Mouse (Mus musculus) liver, adult 2 months (tissue): ENCODE results near the gene Peli2. TPM values are rescaled to one million over a fixed set of nuclear protein-coding genes. Genes with fewer than 3 reads are reported as not detected.

ENCODE experiments used
- DNase-seq: peaks from one replicate; pipeline ENCODE4 v3.0.0-alpha.2; 2011; ENCODE audit warnings: low read depth, low spot score; ENCODE audit errors: extremely low read depth
- H3K27ac ChIP-seq: fragments of 200-500 bp; replicated peaks from 2 replicates; pipeline ENCODE4 v1.5.1; 2012; ENCODE audit warnings: low read depth, mild to moderate bottlenecking, control low read depth, inconsistent platforms, low read length; ENCODE audit not compliant: insufficient read depth
- H3K27me3 ChIP-seq: fragments of 200-500 bp; 2 replicates; pipeline ENCODE4 v1.6.1; 2012; ENCODE audit warnings: mild to moderate bottlenecking, moderate library complexity, low read length, inconsistent platforms; ENCODE audit not compliant: control insufficient read depth, insufficient read depth
- H3K36me3 ChIP-seq: fragments of 200-500 bp; 2 replicates; pipeline ENCODE4 v1.6.1; 2012; ENCODE audit warnings: low read length, inconsistent platforms; ENCODE audit not compliant: control insufficient read depth, insufficient read depth
- H3K4me1 ChIP-seq: fragments of 200-500 bp; 2 replicates; pipeline ENCODE4 v1.6.1; 2011; ENCODE audit warnings: low read length; ENCODE audit not compliant: control insufficient read depth, insufficient read depth
- H3K4me3 ChIP-seq: fragments of 200-500 bp; 2 replicates; pipeline ENCODE4 v1.5.1; 2011; ENCODE audit warnings: low read depth, mild to moderate bottlenecking, control low read depth, low read length, moderate library complexity; ENCODE audit not compliant: insufficient read depth
- H3K79me2 ChIP-seq: fragments of 200-500 bp; 2 replicates; pipeline ENCODE4 v1.6.1; 2012; ENCODE audit warnings: inconsistent platforms, mild to moderate bottlenecking, low read length, moderate library complexity; ENCODE audit not compliant: control insufficient read depth, insufficient read depth
- H3K9ac ChIP-seq: fragments of 200-500 bp; 2 replicates; pipeline ENCODE4 v1.6.1; 2012; ENCODE audit warnings: low read depth, mild to moderate bottlenecking, control low read depth, inconsistent platforms, low read length
- CTCF ChIP-seq: fragments of 200-500 bp; IDR thresholded peaks from 2 replicates; pipeline ENCODE4 v1.5.1; 2011; ENCODE audit warnings: low read depth, low read length, control low read depth
- POLR2A ChIP-seq: fragments of 200-500 bp; IDR thresholded peaks from 2 replicates; pipeline ENCODE4 v1.6.1; 2011; ENCODE audit warnings: low read length, control low read depth; ENCODE audit not compliant: insufficient read depth; ENCODE audit errors: extremely low read depth
- whole genome bisulfite sequencing: fragments of 180-500 bp; shearing (Covaris S2); methylation state at CpG from one replicate; pipeline ENCODE4 v1.1.7; 2018; 5-methylcytosine and 5-hydroxymethylcytosine counted together
- polyA plus RNA-seq: library from polyadenylated mRNA; depleted of rRNA; stranded (reverse); fragments of >200 nt; gene quantifications from 2 replicates; pipeline ENCODE4 v1.2.3, GENCODE M21; 2012
- total RNA-seq: library from RNA; depleted of rRNA; stranded (reverse); fragments of >200 nt; gene quantifications from 2 replicates; pipeline ENCODE4 v1.2.3, GENCODE M21; 2014

Peli2 gene
- total and polyA plus RNA-seq, 2 experiments: 12.7 to 14.7 TPM

DNA sequence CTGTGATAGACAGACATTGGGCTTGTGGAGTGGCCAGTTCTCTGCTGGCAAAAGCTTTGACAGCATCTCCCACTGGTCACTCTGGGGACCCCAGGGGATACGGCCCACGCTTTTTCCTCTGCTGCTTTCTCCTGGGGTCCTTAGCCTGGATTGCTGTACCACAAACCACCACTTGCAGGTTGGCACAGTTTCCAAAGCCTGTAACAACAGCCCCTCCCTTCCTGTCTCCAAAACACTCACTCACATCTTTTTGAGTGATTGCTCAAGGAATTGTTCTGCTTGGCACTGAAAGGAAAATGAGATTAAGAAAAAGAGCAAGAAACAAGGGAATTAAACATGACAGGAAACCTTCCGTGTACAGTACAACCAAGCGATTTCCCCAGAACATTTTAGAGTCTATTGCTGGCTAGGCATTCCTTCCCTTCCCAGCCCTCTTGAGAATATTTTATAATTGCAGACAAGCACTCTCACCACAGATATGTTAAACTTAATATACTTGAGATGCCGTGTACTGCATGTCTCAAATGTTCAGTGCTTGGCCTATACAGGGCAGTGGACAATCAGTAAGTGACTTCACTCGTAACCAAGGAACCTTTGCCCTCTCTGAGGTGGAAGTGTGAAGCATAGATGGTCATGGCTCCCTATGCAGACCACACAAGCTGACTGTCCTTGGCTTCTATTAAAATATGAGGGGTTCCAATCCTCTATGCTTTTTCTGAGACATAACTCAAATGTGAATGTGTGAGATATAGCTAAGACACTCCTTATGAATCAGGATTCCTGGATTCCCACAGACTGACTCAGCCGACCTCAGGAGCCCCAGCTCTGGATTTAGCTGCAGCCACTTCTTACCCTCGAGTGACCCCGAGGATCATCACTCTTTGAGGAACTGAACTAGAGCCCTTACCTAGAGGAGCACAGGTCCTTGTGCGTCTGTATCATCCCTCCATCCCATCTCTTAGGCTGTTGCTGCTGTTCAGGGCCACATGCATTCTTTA lies 169.3 kb downstream of the Peli2 start:
- H3K4me1 ChIP-seq: no peaks in the 10 kb centered on the region
- H3K27ac ChIP-seq: no peak overlapping the region
- TF ChIP-seq CTCF: no peak
- H3K9ac ChIP-seq: no peak overlapping the region
- 78% methylated on average over 10 of the region's 10 CpGs for WGBS
- H3K4me3 ChIP-seq: no peak overlapping the region
- no peaks in the 10 kb centered on the region for H3K27me3 ChIP-seq
- DNase-seq: no peak
- no peaks in the 10 kb centered on the region for H3K36me3 ChIP-seq
- no peaks in the 10 kb centered on the region for H3K79me2 ChIP-seq

DNA sequence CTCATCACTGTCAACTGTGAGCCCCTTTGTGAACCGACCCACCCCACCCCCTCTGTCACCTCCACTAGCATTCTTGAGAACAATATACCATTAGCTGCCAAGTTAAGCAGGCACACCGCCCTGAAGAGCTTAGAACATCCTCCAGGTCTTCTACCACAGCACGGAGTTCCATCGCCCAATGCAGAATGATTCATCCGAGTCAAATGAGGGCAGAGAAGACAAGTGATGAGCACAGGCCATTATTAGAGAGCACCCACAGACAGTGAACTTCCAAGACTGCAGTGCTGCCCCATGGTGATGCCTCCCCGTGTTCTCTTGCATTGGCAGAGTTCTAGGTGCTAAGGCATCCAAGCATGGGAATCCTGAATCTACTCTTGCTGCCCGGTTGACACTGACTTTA lies 172.9 kb downstream of the Peli2 start:
- H3K79me2 ChIP-seq: no peaks in the 10 kb centered on the region
- WGBS: 85% methylated on average over 7 of the region's 7 CpGs
- TF ChIP-seq CTCF: no peak
- TF ChIP-seq POLR2A: no peak

DNA sequence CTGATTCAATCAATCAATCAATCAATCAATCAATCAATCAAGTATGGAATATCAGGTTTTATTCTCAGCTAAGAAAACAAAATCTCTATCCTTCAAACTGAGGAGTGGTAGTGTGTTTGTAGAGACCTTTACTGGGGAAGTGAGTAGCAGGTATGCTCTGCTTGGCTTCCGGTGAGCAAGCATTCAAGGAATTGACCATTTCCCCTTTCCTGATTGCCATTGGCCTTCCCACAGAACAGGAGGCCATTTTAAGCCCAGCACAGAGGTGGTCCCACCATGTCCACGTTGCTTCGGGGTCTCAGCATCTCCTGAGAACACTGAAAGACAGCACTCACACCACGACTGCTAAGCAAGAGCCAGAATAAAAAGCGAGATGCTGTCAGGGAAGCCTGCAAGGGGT lies 174.8 kb downstream of the Peli2 start:
- no peak for TF ChIP-seq POLR2A
- TF ChIP-seq CTCF: no peak
- Histone ChIP-seq H3K36me3 (no peaks in the 10 kb centered on the region), H3K79me2 (no peaks in the 10 kb centered on the region), H3K4me3 (no peak overlapping the region), H3K4me1 (no peaks in the 10 kb centered on the region), H3K27ac (no peak overlapping the region), H3K27me3 (no peaks in the 10 kb centered on the region), H3K9ac (no peak overlapping the region)
- 36% methylated on average over 5 of the region's 5 CpGs for WGBS
- no peak for DNase-seq

More for the DNA sequence above, 172.9 kb downstream of the Peli2 start:
- no peak overlapping the region for H3K9ac ChIP-seq
- H3K27ac ChIP-seq: no peak overlapping the region
- H3K4me3 ChIP-seq: no peak overlapping the region
- no peak for DNase-seq
- no peaks in the 10 kb centered on the region for H3K36me3 ChIP-seq
- H3K27me3 ChIP-seq: no peaks in the 10 kb centered on the region
- H3K4me1 ChIP-seq: no peaks in the 10 kb centered on the region

DNA sequence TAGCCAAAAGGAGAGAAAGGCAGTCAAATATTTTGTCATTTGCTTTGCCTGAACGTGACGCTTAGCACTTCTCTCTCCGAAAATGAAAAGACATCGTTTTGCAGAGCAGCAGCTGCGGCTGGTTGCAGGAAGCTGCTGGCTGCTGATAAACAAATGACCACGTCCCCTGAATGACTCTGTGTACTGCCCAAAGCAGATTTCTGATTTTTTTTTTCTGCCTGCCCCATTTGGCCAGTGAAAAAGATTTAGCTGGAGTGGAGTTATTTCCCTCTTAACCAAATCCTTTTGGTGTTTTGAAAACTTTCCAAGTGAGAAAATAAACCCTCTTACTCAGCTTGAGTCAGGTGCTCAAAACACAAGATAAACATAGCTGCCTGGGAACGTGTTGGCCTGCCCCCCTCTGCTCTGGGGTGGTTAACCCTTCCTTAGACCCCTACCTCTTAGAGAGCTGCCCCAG lies 175.2 kb downstream of the Peli2 start:
- TF ChIP-seq CTCF: no peak
- TF ChIP-seq POLR2A: no peak
- H3K4me1 ChIP-seq: no peaks in the 10 kb centered on the region
- H3K36me3 ChIP-seq: no peaks in the 10 kb centered on the region
- 4% methylated on average over 7 of the region's 7 CpGs for WGBS
- H3K27me3 ChIP-seq: no peaks in the 10 kb centered on the region
- no peak overlapping the region for H3K27ac ChIP-seq
- H3K9ac ChIP-seq: no peak overlapping the region
- H3K79me2 ChIP-seq: no peaks in the 10 kb centered on the region
- no peak for DNase-seq
- H3K4me3 ChIP-seq: no peak overlapping the region

DNA sequence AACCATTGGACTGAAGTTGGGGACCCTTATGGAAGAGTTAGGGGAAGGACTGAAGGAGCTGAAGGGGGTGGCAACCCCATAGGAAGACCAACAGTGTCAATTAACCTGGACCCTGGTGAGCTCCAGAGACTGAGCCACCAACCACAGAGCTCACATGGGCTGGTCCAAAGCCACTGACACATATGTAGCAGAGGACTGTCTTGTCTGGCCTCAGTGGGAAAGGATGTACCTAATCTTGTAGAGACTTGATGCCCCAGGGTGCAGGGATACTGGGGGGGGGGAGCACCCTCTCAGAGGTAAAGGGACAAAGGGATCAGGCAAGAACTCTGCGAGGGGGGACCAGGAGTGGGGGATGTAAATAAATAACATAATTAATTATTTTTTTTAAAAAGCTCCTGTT lies 176.2 kb downstream of the Peli2 start:
- Histone ChIP-seq H3K79me2 (no peaks in the 10 kb centered on the region), H3K9ac (no peak overlapping the region), H3K27me3 (no peaks in the 10 kb centered on the region), H3K4me3 (no peak overlapping the region), H3K4me1 (no peaks in the 10 kb centered on the region), H3K27ac (no peak overlapping the region), H3K36me3 (no peaks in the 10 kb centered on the region)
- no peak for TF ChIP-seq CTCF
- TF ChIP-seq POLR2A: no peak
- no peak for DNase-seq
- WGBS: 94% methylated on average over 1 of the region's 1 CpGs
